Comparison of ENCODE assay signal across 8 mouse cellular contexts in the genomic region with DNA sequence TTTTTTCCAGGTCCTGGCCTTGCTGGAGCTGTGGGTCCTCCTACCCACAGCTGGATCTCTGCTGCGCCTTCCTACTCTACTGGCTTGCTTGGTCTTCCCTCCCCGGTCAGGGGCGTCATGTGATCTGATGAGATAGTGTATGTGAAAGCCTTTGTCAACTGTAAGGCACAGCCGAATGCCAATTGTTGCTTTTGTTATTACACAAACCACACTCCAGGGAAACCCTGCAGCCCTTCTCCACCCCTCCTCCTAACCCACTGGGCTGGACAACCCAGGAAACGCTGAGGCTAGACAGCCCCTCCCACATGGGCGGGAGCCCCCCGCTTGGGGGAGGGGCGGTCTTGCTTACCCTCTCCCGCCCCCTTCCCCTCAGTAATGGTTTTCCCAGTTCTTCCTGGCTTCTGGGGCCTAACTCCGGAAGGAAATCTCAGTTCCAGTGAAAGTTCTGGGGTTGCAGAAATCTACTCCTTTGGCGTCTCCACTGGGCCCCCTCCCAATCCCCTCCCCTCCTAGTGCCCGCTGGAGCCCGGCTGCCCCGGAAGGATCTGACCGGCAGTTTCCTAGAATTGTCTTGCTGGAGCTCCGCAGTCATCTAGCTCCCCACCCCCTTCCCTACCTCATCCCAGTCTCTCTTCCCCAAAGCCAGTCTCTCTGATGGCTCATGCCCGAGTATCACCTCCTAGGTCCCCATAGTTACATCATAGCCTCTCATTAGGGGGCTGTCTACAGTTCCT. TPM values are rescaled to one million over a fixed set of nuclear protein-coding genes. Genes with fewer than 3 reads are reported as not detected.
DNase-seq lines count a peak whose midpoint lies in the region; ATAC-seq lines count a peak whose summit lies in the region.

No protein-coding gene starts in this region.

- H3K4me1 ChIP-seq in hindbrain, embryonic 14.5 days (replicated peaks; ENCODE audit: control insufficient read depth, insufficient read depth, low read length), result peaks cover 14% of the 10 kb centered on the region

- H3K9ac ChIP-seq in hindbrain, embryonic 14.5 days, result peak overlapping the region; percentile 44

- peak overlapping the region; percentile 49 for H3K4me2 ChIP-seq in hindbrain, embryonic 14.5 days (replicated peaks)

- no peaks in the 10 kb centered on the region for H3K27me3 ChIP-seq in hindbrain, embryonic 14.5 days (ENCODE audit: control insufficient read depth, insufficient read depth, low read length)

- ATAC-seq in hindbrain, embryonic 14.5 days (ENCODE audit: low FRiP score), result peak; percentile 94

- WGBS in hindbrain, embryonic 14.5 days, result under 1% methylated on average over 17 of the region's 17 CpGs

- H3K4me3 ChIP-seq in hindbrain, embryonic 14.5 days (replicated peaks; ENCODE audit: low read length), result peak overlapping the region; percentile 18

- H3K36me3 ChIP-seq in hindbrain, embryonic 14.5 days (replicated peaks; ENCODE audit: control insufficient read depth, insufficient read depth), result no peaks in the 10 kb centered on the region

- H3K9me3 ChIP-seq in hindbrain, embryonic 14.5 days (ENCODE audit: control insufficient read depth, low read length), result no peaks in the 10 kb centered on the region

- peak overlapping the region; percentile 69 for H3K27ac ChIP-seq in hindbrain, embryonic 14.5 days

- peak; percentile 100 for DNase-seq in R1 (ENCODE audit: low read depth, low spot score)
- DNase-seq in cerebellum, postnatal 14 days, result peak; percentile 67 to 75
- DNase-seq in gastrocnemius, adult 18-20 months (ENCODE audit: low spot score), result peak; percentile 88
- peak; percentile 82 for DNase-seq in hindbrain, embryonic 14.5 days (ENCODE audit: low spot score)
- peak; percentile 36 to 45 for DNase-seq in layer of hippocampus, postnatal 25 days (ENCODE audit: extremely low spot score in 1 of 2, low spot score in 1 of 2)
- DNase-seq in lung, postnatal 10 days, result peak; percentile 97
- DNase-seq in retina, embryonic 14.5 days (ENCODE audit: low spot score), result peak; percentile 90
- peak; percentile 88 to 89 for DNase-seq in urinary bladder, postnatal 4 days (ENCODE audit: low spot score in 2 of 2)

RNA-seq across cellular contexts. Expression of a gene that starts 13.1 kb away (rescaled TPM):
- 10 to 100 TPM; 13.6 to 16.1 TPM for total RNA-seq in gastrocnemius, adult 18-20 months (2021)
- 32.2 and 36.0 TPM in 2 replicates for polyA plus RNA-seq in hindbrain, embryonic 14.5 days (2014; fragmentation: Nextera tagmentation; extraction: Ambion mirVana)
- total RNA-seq in layer of hippocampus, postnatal 25 days (2021), result 10 to 100 TPM; 69.1 to 70.6 TPM

RNA-seq across cellular contexts. Expression of a gene that starts 19.1 kb away (rescaled TPM):
- 1 to 10 TPM; 6.0 to 7.1 TPM for total RNA-seq in gastrocnemius, adult 18-20 months (2021)
- 2.8 and 4.0 TPM in 2 replicates for polyA plus RNA-seq in hindbrain, embryonic 14.5 days (2014; fragmentation: Nextera tagmentation; extraction: Ambion mirVana)
- total RNA-seq in layer of hippocampus, postnatal 25 days (2021), result 1 to 10 TPM; 4.7 to 5.0 TPM

RNA-seq across cellular contexts. Expression of a gene that starts 29.4 kb away (rescaled TPM):
- total RNA-seq in gastrocnemius, adult 18-20 months (2021), result 10 to 100 TPM; 25.2 to 26.7 TPM
- polyA plus RNA-seq in hindbrain, embryonic 14.5 days (2014; fragmentation: Nextera tagmentation; extraction: Ambion mirVana), result 228 and 235 TPM in 2 replicates
- 10 to 100 TPM; 81.2 to 87.4 TPM for total RNA-seq in layer of hippocampus, postnatal 25 days (2021)

RNA-seq across cellular contexts. Expression of a gene that starts 44.3 kb away (rescaled TPM):
- 10 to 100 TPM; 78.8 to 79.5 TPM for total RNA-seq in gastrocnemius, adult 18-20 months (2021)
- polyA plus RNA-seq in hindbrain, embryonic 14.5 days (2014; fragmentation: Nextera tagmentation; extraction: Ambion mirVana), result 86.8 and 94.0 TPM in 2 replicates
- 10 to 100 TPM; 49.8 to 53.4 TPM for total RNA-seq in layer of hippocampus, postnatal 25 days (2021)

RNA-seq across cellular contexts. Expression of a gene that starts 56.8 kb away (rescaled TPM):
- 1 to 10 TPM; 1.0 to 1.1 TPM for total RNA-seq in gastrocnemius, adult 18-20 months (2021)
- polyA plus RNA-seq in hindbrain, embryonic 14.5 days (2014; fragmentation: Nextera tagmentation; extraction: Ambion mirVana), result 24.1 and 24.8 TPM in 2 replicates
- 10 to 100 TPM; 13.7 to 17.1 TPM for total RNA-seq in layer of hippocampus, postnatal 25 days (2021)

Comparison
In these comparisons a context has a peak if more than half of its experiments do, and no peak if none do; other contexts are left out.
1. Peak in every context shown above with its lines: DNase-seq, ATAC-seq, H3K4me3 ChIP-seq and H3K27ac ChIP-seq.
2. DNase-seq: peak in every context shown above with its lines; median percentile 100 in R1; 97 in lung, postnatal 10 days; 90 in retina, embryonic 14.5 days; 88 in urinary bladder, postnatal 4 days; 88 in gastrocnemius, adult 18-20 months; 82 in hindbrain, embryonic 14.5 days; 71 in cerebellum, postnatal 14 days; 40 in layer of hippocampus, postnatal 25 days.
3. RNA of a gene that starts 13.1 kb away (total RNA-seq): 69.1 to 70.6 TPM in layer of hippocampus, postnatal 25 days; 13.6 to 16.1 TPM in gastrocnemius, adult 18-20 months; every median in the first group is over 4 times any median in the second.